In the genomic region with DNA sequence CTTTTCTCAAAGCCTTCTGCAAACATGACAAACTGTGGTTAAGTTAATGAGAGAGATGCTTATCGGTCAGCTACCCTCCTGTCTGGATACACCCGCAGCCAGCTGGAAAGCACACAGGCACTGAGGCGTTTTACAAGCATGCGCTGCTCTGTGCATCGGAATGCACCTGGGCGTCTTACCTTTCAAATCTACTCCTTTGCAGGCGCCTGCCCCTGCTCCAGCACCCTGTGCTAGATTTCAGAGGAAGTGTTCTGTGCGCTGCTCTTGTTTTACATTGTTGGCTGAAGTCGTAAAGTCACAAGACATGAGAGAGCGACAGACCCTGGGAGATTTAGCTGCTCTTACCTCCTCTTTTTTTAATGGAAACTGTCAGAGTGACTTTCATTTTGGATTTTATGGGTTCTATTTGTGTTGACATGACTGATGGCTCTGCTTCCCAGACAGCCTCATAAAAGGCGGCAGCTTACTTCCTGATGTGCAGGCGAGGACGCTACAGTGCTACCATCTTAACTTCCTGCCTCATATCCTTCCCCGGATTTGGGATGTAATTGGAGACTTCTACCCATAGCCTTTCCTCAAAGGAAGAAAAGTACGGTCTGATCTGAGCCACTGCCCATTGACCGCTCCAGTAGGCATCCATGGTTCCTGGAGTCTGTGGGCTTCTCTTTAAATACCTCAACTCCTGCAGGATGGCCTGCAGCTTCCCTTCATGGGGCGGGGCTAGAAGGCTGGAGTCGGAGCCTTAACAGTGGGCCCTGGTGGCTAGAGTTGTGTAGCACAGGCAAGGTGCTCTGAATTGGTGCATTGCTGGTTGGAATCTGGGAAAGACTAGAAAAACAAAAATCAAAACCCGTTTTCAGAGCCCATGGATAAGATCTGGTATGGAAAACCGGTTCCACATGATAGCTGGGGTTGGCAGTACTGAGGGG, we compare ENCODE assay signal across 8 mouse cellular contexts. TPM values are rescaled to one million over a fixed set of nuclear protein-coding genes. Genes with fewer than 3 reads are reported as not detected.
DNase-seq lines count a peak whose midpoint lies in the region; ATAC-seq and TF ChIP-seq lines count a peak whose summit lies in the region.
"Had no signal": no experiment of that assay in that cellular context is flagged by ENCODE, and none has a peak within 500 bp of the region (broad histone marks: within the 10 kb centered on the region; RNA-seq: fewer than 3 reads in every experiment).

No protein-coding gene starts in this region.

- no peak overlapping the region for H3K4me3 ChIP-seq in embryonic facial prominence, embryonic 15.5 days (replicated peaks)
- peak overlapping the region; percentile 24 for H3K4me3 ChIP-seq in limb, embryonic 15.5 days
- H3K4me3 ChIP-seq in stomach, postnatal 0 days (ENCODE audit: low read depth, low read length) = no peak overlapping the region
- H3K4me3 ChIP-seq: hindbrain, embryonic 15.5 days had no signal

- H3K4me1 ChIP-seq in embryonic facial prominence, embryonic 15.5 days = peaks cover 20% of the 10 kb centered on the region
- peaks cover 29% of the 10 kb centered on the region for H3K4me1 ChIP-seq in limb, embryonic 15.5 days
- H3K4me1 ChIP-seq in stomach, postnatal 0 days (replicated peaks; ENCODE audit: control insufficient read depth, insufficient read depth) = 0 out of 2 replicates have a peak, but pooled peaks cover 4% of the 10 kb centered on the region

- H3K4me2 ChIP-seq in embryonic facial prominence, embryonic 15.5 days (replicated peaks) = peak overlapping the region; percentile 17
- H3K4me2 ChIP-seq in limb, embryonic 15.5 days = peak overlapping the region; percentile 47
- H3K4me2 ChIP-seq in stomach, postnatal 0 days (replicated peaks; ENCODE audit: low read depth) = peak overlapping the region; percentile 34
- H3K4me2 ChIP-seq: hindbrain, embryonic 15.5 days had no signal

- no peak overlapping the region for H3K9ac ChIP-seq in embryonic facial prominence, embryonic 15.5 days
- no peak overlapping the region for H3K9ac ChIP-seq in limb, embryonic 15.5 days
- H3K9ac ChIP-seq in stomach, postnatal 0 days (ENCODE audit: low read length) = no peak overlapping the region
- H3K9ac ChIP-seq: hindbrain, embryonic 15.5 days had no signal

- no peaks in the 10 kb centered on the region for H3K9me3 ChIP-seq in embryonic facial prominence, embryonic 15.5 days (replicated peaks)
- no peaks in the 10 kb centered on the region for H3K9me3 ChIP-seq in limb, embryonic 15.5 days
- no peaks in the 10 kb centered on the region for H3K9me3 ChIP-seq in stomach, postnatal 0 days (ENCODE audit: control insufficient read depth, low read length)
- H3K9me3 ChIP-seq: hindbrain, embryonic 15.5 days had no signal

- H3K27ac ChIP-seq in embryonic facial prominence, embryonic 15.5 days (replicated peaks) = no peak overlapping the region
- H3K27ac ChIP-seq in limb, embryonic 15.5 days = peak overlapping the region; percentile 33
- 0 out of 2 replicates have a peak overlapping the region, but pooled peaks have one; percentile 35 for H3K27ac ChIP-seq in stomach, postnatal 0 days (replicated peaks)
- H3K27ac ChIP-seq: hindbrain, embryonic 15.5 days had no signal

- no peaks in the 10 kb centered on the region for H3K27me3 ChIP-seq in embryonic facial prominence, embryonic 15.5 days
- H3K27me3 ChIP-seq in limb, embryonic 15.5 days = no peaks in the 10 kb centered on the region; the same call in 1 of the 2 replicates
- no peaks in the 10 kb centered on the region for H3K27me3 ChIP-seq in stomach, postnatal 0 days (ENCODE audit: control insufficient read depth, insufficient read depth, low read length)
- H3K27me3 ChIP-seq: hindbrain, embryonic 15.5 days had no signal

- TF ChIP-seq EP300 in stomach, postnatal 0 days (optimal IDR thresholded peaks at IDR 0.05) = no peak

- 45% methylated on average over 20 of the region's 20 CpGs for WGBS in embryonic facial prominence, embryonic 15.5 days
- 8% methylated on average over 20 of the region's 20 CpGs for WGBS in limb, embryonic 15.5 days
- WGBS in stomach, postnatal 0 days = 29% methylated on average over 20 of the region's 20 CpGs

- no peaks in the 10 kb centered on the region for H3K36me3 ChIP-seq in embryonic facial prominence, embryonic 15.5 days
- no peaks in the 10 kb centered on the region for H3K36me3 ChIP-seq in limb, embryonic 15.5 days
- H3K36me3 ChIP-seq in stomach, postnatal 0 days (ENCODE audit: control insufficient read depth, insufficient read depth, low read length) = no peaks in the 10 kb centered on the region
- H3K36me3 ChIP-seq: hindbrain, embryonic 15.5 days had no signal

- peak; percentile 39 for DNase-seq in urinary bladder, postnatal 14 days (ENCODE audit: low spot score)
- DNase-seq in urinary bladder, postnatal 36 days (ENCODE audit: low spot score in 2 of 2) = no peak
- peak; percentile 70 for DNase-seq in stomach, postnatal 0 days (ENCODE audit: low spot score)
- no peak for DNase-seq in spleen, adult 12 weeks (ENCODE audit: low spot score)
- DNase-seq in cerebellum, postnatal 25 days = no peak

- peak; percentile 71 for TF ChIP-seq CTCF in stomach, postnatal 0 days (IDR thresholded peaks at IDR 0.05; ENCODE audit: low read depth)

- ATAC-seq in embryonic facial prominence, embryonic 15.5 days (ENCODE audit: insufficient number of reproducible peaks, low FRiP score, low TSS enrichment, low read depth) = no peak
- ATAC-seq in limb, embryonic 15.5 days (ENCODE audit: insufficient number of reproducible peaks, low FRiP score, low TSS enrichment, low read depth) = 0 out of 2 replicates have a peak, but pooled peaks have one; percentile 40
- peak; percentile 85 for ATAC-seq in stomach, postnatal 0 days (ENCODE audit: low FRiP score, low TSS enrichment)

RNA-seq across cellular contexts. Expression of gene Thsd4, which starts 40.9 kb away (rescaled TPM):
- polyA plus RNA-seq in embryonic facial prominence, embryonic 15.5 days (2015; fragmentation: Nextera tagmentation; extraction: Ambion mirVana) = 26.0 and 30.6 TPM in 2 replicates
- polyA plus RNA-seq in limb, embryonic 15.5 days (2015; fragmentation: Nextera tagmentation; extraction: Ambion mirVana) = 27.9 and 31.6 TPM in 2 replicates
- polyA plus RNA-seq in stomach, postnatal 0 days (2015; fragmentation: Nextera tagmentation; extraction: Ambion mirVana) = 9.6 and 10.7 TPM in 2 replicates

Comparison
In these comparisons a context has a peak if more than half of its experiments do, and no peak if none do; other contexts are left out.
1. DNase-seq: peak in urinary bladder, postnatal 14 days (single experiment) and stomach, postnatal 0 days (single experiment); none in urinary bladder, postnatal 36 days (0 of 2), spleen, adult 12 weeks (single experiment) and cerebellum, postnatal 25 days (0 of 2).
2. Peak in every context shown above with its lines, with median percentiles within 50 percentile points of each other: H3K4me2 ChIP-seq.